Mouse (Mus musculus): ENCODE measurements at regions not wholly inside any gene's neighbourhood (a gene's known extent, or its start where the extent isn't known, plus 50 kb on each side); places are given as distances from the start of the nearest gene placed in this dataset.

- DNase-seq: peak; percentile 79
Observed at GRCm38 (mm10) chr6:140368354-140369069, 55.3 kb upstream of the Plekha5 start.

GRCm38 (mm10) chr6:140367303-140367702 is 56.6 kb upstream of the Plekha5 start:
- DNase-seq: no peak

- DNase-seq: no peak
Observed at GRCm38 (mm10) chr6:140366791-140367190, 57.1 kb upstream of the Plekha5 start.

GRCm38 (mm10) chr6:140360996-140361395 is 62.9 kb upstream of the Plekha5 start:
- no peak for DNase-seq

GRCm38 (mm10) chr6:140357901-140358300 is 66.0 kb upstream of the Plekha5 start:
- DNase-seq: no peak

GRCm38 (mm10) chr6:140357300-140357699 is 66.6 kb upstream of the Plekha5 start:
- DNase-seq: no peak

GRCm38 (mm10) chr6:140354082-140354481 is 69.8 kb upstream of the Plekha5 start:
- peak; percentile 63 for DNase-seq

- DNase-seq: no peak
Observed at GRCm38 (mm10) chr6:140353610-140354009, 70.2 kb upstream of the Plekha5 start.

GRCm38 (mm10) chr6:140351365-140352095 is 72.3 kb upstream of the Plekha5 start:
- no peak for DNase-seq

- no peak for DNase-seq
Observed at GRCm38 (mm10) chr6:140348578-140348977, 75.3 kb upstream of the Plekha5 start.

- DNase-seq: no peak
Observed at GRCm38 (mm10) chr6:140346929-140347328, 76.9 kb upstream of the Plekha5 start.

GRCm38 (mm10) chr6:140343638-140344037 is 80.2 kb upstream of the Plekha5 start:
- DNase-seq: no peak

GRCm38 (mm10) chr6:140342881-140343280 is 81.0 kb upstream of the Plekha5 start:
- DNase-seq: no peak

- no peak for DNase-seq
Observed at GRCm38 (mm10) chr6:140339731-140340130, 84.1 kb upstream of the Plekha5 start.

- DNase-seq: peak; percentile 5
Observed at GRCm38 (mm10) chr6:140337897-140338749, 85.7 kb upstream of the Plekha5 start.

GRCm38 (mm10) chr6:140337083-140337491 is 86.8 kb upstream of the Plekha5 start:
- DNase-seq: peak; percentile 8

- DNase-seq: no peak
Observed at GRCm38 (mm10) chr6:140336414-140336941, 87.4 kb upstream of the Plekha5 start.

GRCm38 (mm10) chr6:140333397-140333796 is 90.5 kb upstream of the Plekha5 start:
- DNase-seq: no peak

- DNase-seq: no peak
Observed at GRCm38 (mm10) chr6:140308641-140309040, 115.2 kb upstream of the Plekha5 start.

GRCm38 (mm10) chr6:140306811-140307558 is 116.9 kb upstream of the Plekha5 start:
- DNase-seq: no peak

GRCm38 (mm10) chr6:140304105-140304504 is 119.7 kb upstream of the Plekha5 start:
- DNase-seq: peak; percentile 8

- DNase-seq: peak; percentile 81
Observed at GRCm38 (mm10) chr6:140300470-140301145, 123.2 kb upstream of the Plekha5 start.

Data from lung, postnatal 36 days (tissue).